Mouse (Mus musculus) liver, embryonic 12.5 days (tissue): Measurements from ENCODE around the gene Tgm5. TPM values are rescaled to one million over a fixed set of nuclear protein-coding genes. Genes with fewer than 3 reads are reported as not detected.
A peak's percentile ranks its signal among the peaks of the same experiment; 100 is the strongest.
"Not testable (repeated sequence)": the region's sequence is repeated elsewhere in the genome, so short reads cannot be mapped to it uniquely, and the experiment has no call there.

Source experiments
- ATAC-seq: fragments of 200-750 bp; cut with Nextera tagmentation; 2 replicates; pipeline ENCODE4 v1.8.0; 2017; ENCODE audit warnings: moderate number of reproducible peaks, mild to moderate bottlenecking, moderate library complexity
- H3K27ac ChIP-seq: fragments of 300-500 bp; sonication (generic); 2 replicates; pipeline ENCODE4 v1.5.1; 2016; ENCODE audit warnings: mild to moderate bottlenecking
- H3K27me3 ChIP-seq: fragments of 300-500 bp; sonication (generic); replicated peaks from 2 replicates; pipeline ENCODE4 v1.6.1; 2016; ENCODE audit warnings: mild to moderate bottlenecking, moderate library complexity
- H3K36me3 ChIP-seq: fragments of 300-500 bp; sonication (generic); 2 replicates; pipeline ENCODE4 v1.6.1; 2016; ENCODE audit warnings: mild to moderate bottlenecking, moderate library complexity
- H3K4me1 ChIP-seq: fragments of 300-500 bp; sonication (generic); 2 replicates; pipeline ENCODE4 v1.6.1; 2016
- H3K4me2 ChIP-seq: fragments of 300-500 bp; sonication (generic); 2 replicates; pipeline ENCODE4 v1.6.1; 2016; ENCODE audit warnings: mild to moderate bottlenecking, moderate library complexity
- H3K4me3 ChIP-seq: fragments of 300-500 bp; sonication (generic); 2 replicates; pipeline ENCODE4 v1.5.1; 2016; ENCODE audit warnings: mild to moderate bottlenecking, moderate library complexity
- H3K9ac ChIP-seq: fragments of 300-500 bp; sonication (generic); 2 replicates; pipeline ENCODE4 v1.6.1; 2016; ENCODE audit warnings: mild to moderate bottlenecking, moderate library complexity
- H3K9me3 ChIP-seq: fragments of 300-500 bp; sonication (generic); replicated peaks from 2 replicates; pipeline ENCODE4 v1.6.1; 2016; ENCODE audit warnings: mild to moderate bottlenecking, moderate library complexity
- WGBS: fragments of 180-500 bp; shearing (Covaris S2); methylation state at CpG from one replicate; pipeline ENCODE4 v1.1.7; 2016; ENCODE audit not compliant: insufficient replicate concordance; 5-methylcytosine and 5-hydroxymethylcytosine counted together
- polyA plus RNA-seq: library from polyadenylated mRNA; unstranded; fragments of >200 nt; fragmentation: Nextera tagmentation; extraction: Ambion mirVana; gene quantifications from 2 replicates; pipeline ENCODE4 v1.2.1, GENCODE M21; 2016

Tgm5 gene
- polyA plus RNA-seq, 1 experiment from 2014 or later, result 0.07 TPM

DNA sequence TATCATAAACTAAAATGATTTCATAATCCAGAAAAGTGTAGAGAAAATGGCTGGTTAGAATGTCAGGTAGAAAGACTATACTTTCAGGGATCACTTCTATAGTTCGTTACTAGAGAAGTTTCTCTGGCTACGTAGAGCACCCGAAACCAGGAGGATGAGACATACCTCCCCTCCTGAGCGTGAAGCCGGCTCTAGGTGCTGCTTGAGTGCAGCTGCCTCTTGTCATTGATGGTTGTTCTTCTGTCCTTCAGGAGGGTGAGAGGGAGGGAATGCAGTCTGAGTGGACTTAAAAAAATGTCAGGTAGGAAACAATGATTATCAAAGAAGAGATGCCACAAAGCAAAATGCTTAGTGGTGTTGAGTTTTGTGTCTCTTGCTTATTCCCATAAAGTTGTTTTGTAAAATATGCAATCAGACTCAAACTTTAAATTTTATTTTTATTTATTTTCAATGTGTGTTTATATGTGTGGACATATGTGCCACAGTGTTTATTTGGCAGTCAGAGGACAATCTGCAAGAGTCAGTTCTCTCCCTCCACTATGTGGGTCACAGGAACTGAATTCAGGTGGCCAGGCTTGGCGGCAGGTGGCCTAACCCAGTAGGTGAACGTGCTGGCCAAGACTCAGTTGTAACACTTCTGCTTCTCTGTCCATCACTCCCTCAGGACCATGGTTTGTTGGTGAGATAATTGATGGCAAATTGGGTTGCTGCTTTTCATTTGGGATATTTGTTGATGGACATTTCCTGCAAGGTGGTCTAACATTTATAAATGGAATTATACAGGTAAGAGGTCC lies 81.4 kb downstream of the Tgm5 start:
- no peaks in the 10 kb centered on the region for H3K27me3 ChIP-seq
- no peak overlapping the region for H3K4me3 ChIP-seq
- WGBS, result 74% methylated on average over 7 of the region's 7 CpGs
- no peak overlapping the region for H3K9ac ChIP-seq
- no peaks in the 10 kb centered on the region for H3K36me3 ChIP-seq
- no peak overlapping the region for H3K27ac ChIP-seq
- no peak overlapping the region for H3K4me2 ChIP-seq
- H3K9me3 ChIP-seq, result no peaks in the 10 kb centered on the region
- no peak for ATAC-seq
- H3K4me1 ChIP-seq, result peaks cover 12% of the 10 kb centered on the region

DNA sequence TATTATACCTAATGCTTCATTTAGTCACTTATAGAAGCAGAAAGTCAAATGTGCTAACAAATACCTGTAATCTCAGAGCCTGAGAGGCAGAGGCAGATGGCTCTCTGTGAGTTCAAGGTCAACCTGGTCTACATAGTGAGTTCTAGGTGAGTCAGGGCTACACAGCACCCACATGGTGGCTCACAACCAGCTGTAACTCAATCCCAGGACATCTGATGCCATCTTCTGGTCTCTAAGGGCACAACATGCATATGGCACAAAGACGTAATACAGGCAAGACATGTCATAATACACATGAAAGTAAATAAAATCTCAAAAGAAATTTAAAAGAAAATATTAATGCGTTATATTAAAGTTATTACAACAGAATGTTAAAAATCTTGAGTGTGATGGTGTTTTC lies 82.1 kb downstream of the Tgm5 start:
- Histone ChIP-seq H3K27me3 (no peaks in the 10 kb centered on the region), H3K9me3 (no peaks in the 10 kb centered on the region), H3K4me1 (peaks cover 11% of the 10 kb centered on the region), H3K4me2 (no peak overlapping the region), H3K9ac (no peak overlapping the region), H3K36me3 (no peaks in the 10 kb centered on the region), H3K27ac (no peak overlapping the region), H3K4me3 (no peak overlapping the region)
- no peak for ATAC-seq
- WGBS, result 60% methylated on average over 2 of the region's 2 CpGs

DNA sequence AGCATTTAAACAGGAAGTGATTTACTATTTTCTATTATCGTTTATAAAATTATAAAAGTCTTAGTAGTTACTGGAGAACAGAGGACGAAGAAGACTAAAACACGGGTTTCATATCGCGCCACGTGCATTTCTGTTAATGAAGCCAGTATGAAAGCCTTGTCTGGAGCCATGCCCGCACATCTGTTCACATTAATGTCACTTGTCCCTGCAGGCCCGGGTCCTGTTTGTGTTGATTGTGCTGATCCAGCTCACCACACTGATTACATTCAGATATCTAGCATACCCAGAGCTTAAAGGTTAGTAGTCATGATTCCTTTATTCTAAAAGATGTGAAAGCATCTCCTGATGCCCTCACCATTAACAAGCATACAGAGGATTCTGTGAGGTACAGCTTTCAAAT lies 86.8 kb downstream of the Tgm5 start:
- 62% methylated on average over 8 of the region's 8 CpGs for WGBS
- Histone ChIP-seq H3K27me3 (no peaks in the 10 kb centered on the region), H3K9me3 (no peaks in the 10 kb centered on the region), H3K9ac (no peak overlapping the region), H3K27ac (no peak overlapping the region), H3K4me1 (peaks cover 9% of the 10 kb centered on the region), H3K4me3 (no peak overlapping the region), H3K4me2 (no peak overlapping the region), H3K36me3 (no peaks in the 10 kb centered on the region)
- peak; percentile 65; the same call in 1 of the 2 replicates for ATAC-seq

DNA sequence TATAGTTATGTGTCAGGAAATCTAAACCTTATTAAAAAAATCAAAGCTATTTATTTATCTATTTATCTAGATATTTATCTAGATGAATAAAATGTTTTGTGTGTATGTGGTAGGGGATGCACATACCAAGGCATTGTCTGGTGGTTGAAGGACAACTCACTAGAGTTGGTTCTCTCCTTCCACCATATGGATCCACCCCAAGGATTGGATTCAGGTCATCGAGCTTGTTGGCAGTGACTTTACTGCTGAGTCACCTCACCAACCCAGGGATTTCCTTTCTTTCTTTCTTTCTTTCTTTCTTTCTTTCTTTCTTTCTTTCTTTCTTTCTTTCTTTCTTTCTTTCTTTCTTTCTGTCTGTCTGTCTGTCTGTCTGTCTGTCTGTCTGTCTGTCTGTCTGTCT lies 89.0 kb downstream of the Tgm5 start:
- H3K4me1 ChIP-seq, H3K36me3 ChIP-seq, H3K4me2 ChIP-seq, H3K9ac ChIP-seq, H3K4me3 ChIP-seq, H3K27me3 ChIP-seq, H3K27ac ChIP-seq, H3K9me3 ChIP-seq, ATAC-seq: not testable (repeated sequence)
- WGBS, result 46% methylated on average over 1 of the region's 1 CpGs

Other genes with a start within 250 kb of the Tgm5 start
- gene Cdan1, start 235.7 kb downstream of the Tgm5 start, polyA plus RNA-seq, result 8.9 and 10.3 TPM in 2 replicates
- gene Ttbk2, start 235.2 kb downstream of the Tgm5 start, polyA plus RNA-seq, result 1.4 and 1.6 TPM in 2 replicates
- gene Ubr1, start 115.1 kb downstream of the Tgm5 start, polyA plus RNA-seq, result 16.1 and 18.3 TPM in 2 replicates
- 2.1 and 3.6 TPM in 2 replicates for gene Tmem62, start 108.8 kb downstream of the Tgm5 start, polyA plus RNA-seq
- 40.7 and 43.4 TPM in 2 replicates for gene Ccndbp1, start 77.4 kb downstream of the Tgm5 start, polyA plus RNA-seq
- 171 and 179 TPM in 2 replicates for gene Epb42, start 48.8 kb downstream of the Tgm5 start, polyA plus RNA-seq
- not detected in 2 replicates for gene Tgm7, start 24.0 kb upstream of the Tgm5 start, polyA plus RNA-seq
- 11.2 and 11.5 TPM in 2 replicates for gene Adal, start 54.6 kb upstream of the Tgm5 start, polyA plus RNA-seq
- gene Lcmt2, start 54.8 kb upstream of the Tgm5 start, polyA plus RNA-seq, result 11.8 and 12.3 TPM in 2 replicates
- 37.2 and 37.8 TPM in 2 replicates for gene Tubgcp4, start 84.8 kb upstream of the Tgm5 start, polyA plus RNA-seq
- 4.7 and 5.1 TPM in 2 replicates for gene Zscan29, start 85.3 kb upstream of the Tgm5 start, polyA plus RNA-seq
- 22.2 and 23.3 TPM in 2 replicates for gene Trp53bp1, start 185.6 kb upstream of the Tgm5 start, polyA plus RNA-seq
- 0.25 and 0.29 TPM in 2 replicates for gene Map1a, start 203.8 kb upstream of the Tgm5 start, polyA plus RNA-seq